Mouse (Mus musculus) heart, embryonic 12.5 days (tissue): Measurements from ENCODE around the gene Mast4. TPM values are rescaled to one million over a fixed set of nuclear protein-coding genes. Genes with fewer than 3 reads are reported as not detected.

Experiments used
- ATAC-seq: fragments of 200-750 bp; cut with Nextera tagmentation; 2 replicates; pipeline ENCODE4 v1.8.0; 2017; ENCODE audit warnings: moderate TSS enrichment, moderate library complexity; ENCODE audit not compliant: insufficient number of reproducible peaks, low FRiP score
- H3K27ac ChIP-seq: fragments of 300-500 bp; sonication (generic); 2 replicates; pipeline ENCODE4 v1.5.1; 2016; ENCODE audit warnings: mild to moderate bottlenecking, moderate library complexity; ENCODE audit not compliant: poor library complexity, severe bottlenecking
- H3K27me3 ChIP-seq: fragments of 300-500 bp; sonication (generic); replicated peaks from 2 replicates; pipeline ENCODE4 v1.6.1; 2016; ENCODE audit warnings: mild to moderate bottlenecking, moderate library complexity
- H3K36me3 ChIP-seq: fragments of 300-500 bp; sonication (generic); 2 replicates; pipeline ENCODE4 v1.6.1; 2016; ENCODE audit warnings: mild to moderate bottlenecking, moderate library complexity
- H3K4me1 ChIP-seq: fragments of 300-500 bp; sonication (generic); replicated peaks from 2 replicates; pipeline ENCODE4 v1.6.1; 2016; ENCODE audit warnings: mild to moderate bottlenecking
- H3K4me2 ChIP-seq: fragments of 300-500 bp; sonication (generic); 2 replicates; pipeline ENCODE4 v1.6.1; 2016; ENCODE audit warnings: mild to moderate bottlenecking, moderate library complexity
- H3K4me3 ChIP-seq: fragments of 300-500 bp; sonication (generic); 2 replicates; pipeline ENCODE4 v1.5.1; 2016; ENCODE audit warnings: mild to moderate bottlenecking
- H3K9ac ChIP-seq: fragments of 300-500 bp; sonication (generic); 2 replicates; pipeline ENCODE4 v1.6.1; 2016; ENCODE audit warnings: mild to moderate bottlenecking, moderate library complexity
- H3K9me3 ChIP-seq: fragments of 300-500 bp; sonication (generic); replicated peaks from 2 replicates; pipeline ENCODE4 v1.6.1; 2016; ENCODE audit warnings: mild to moderate bottlenecking, moderate library complexity
- WGBS: fragments of 180-500 bp; shearing (Covaris S2); methylation state at CpG from one replicate; pipeline ENCODE4 v1.1.7; 2016; 5-methylcytosine and 5-hydroxymethylcytosine counted together
- polyA plus RNA-seq: library from polyadenylated mRNA; unstranded; fragments of >200 nt; fragmentation: Nextera tagmentation; extraction: Ambion mirVana; gene quantifications from 2 replicates; pipeline ENCODE4 v1.2.1, GENCODE M21; 2016

The Mast4 gene
- polyA plus RNA-seq, 1 experiment from 2014 or later: 52.1 TPM

DNA sequence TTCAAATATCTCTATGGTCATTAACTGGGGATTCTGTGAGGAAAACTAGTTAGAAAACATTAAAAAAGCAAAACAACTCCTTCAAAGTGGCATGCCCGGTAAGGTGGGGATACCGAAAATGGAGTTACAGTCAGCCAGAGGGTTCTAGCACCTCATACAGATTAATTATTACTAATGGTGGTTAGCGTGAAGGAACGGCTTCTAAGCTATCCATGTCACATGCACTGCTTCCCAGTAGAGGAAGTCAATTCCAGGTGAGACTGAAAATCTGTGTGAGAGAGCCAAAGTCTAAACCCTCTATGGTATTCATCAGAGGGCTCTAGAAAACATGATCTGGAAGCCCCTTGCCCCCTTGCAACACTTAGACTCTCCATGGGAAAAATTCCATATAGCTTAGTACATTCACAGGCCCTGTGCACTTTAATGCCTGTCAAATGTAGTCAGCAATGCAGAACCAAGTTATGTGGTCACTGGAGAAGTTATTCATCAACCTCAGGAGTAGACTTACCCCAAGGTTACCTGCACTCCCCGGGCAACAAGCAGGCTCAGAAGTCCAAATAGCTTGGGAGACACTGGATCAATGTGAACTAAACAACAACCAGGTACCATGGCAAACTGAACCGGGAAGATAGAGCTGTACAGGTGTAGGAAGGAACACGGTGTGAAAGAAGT lies 96.1 kb downstream of the Mast4 start:
- Histone ChIP-seq H3K36me3 (no peaks in the 10 kb centered on the region), H3K4me1 (no peaks in the 10 kb centered on the region; the same call in 1 of the 2 replicates), H3K4me3 (no peak overlapping the region), H3K9me3 (no peaks in the 10 kb centered on the region), H3K27ac (no peak overlapping the region), H3K4me2 (no peak overlapping the region), H3K9ac (no peak overlapping the region), H3K27me3 (no peaks in the 10 kb centered on the region)
- 88% methylated on average over 7 of the region's 7 CpGs for WGBS
- ATAC-seq: no peak

DNA sequence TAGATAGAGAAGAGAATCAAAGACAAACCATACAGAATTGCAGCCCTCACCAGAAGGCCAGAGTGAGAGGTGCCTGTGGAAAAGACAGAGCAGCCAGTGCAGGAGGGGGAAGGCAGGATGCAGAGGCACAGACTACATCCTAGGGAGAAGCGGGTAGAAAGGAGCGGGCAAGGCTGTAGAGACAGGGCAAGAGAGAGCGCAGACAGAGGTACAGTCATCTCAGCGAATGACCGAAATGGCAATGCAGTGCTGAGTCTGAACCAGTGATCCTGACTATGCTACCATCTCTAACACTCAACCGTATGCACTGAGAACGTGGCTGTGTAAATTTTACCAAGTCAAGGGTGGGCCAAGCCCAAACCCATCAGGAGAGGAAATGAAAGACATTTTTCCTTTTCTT lies 102.1 kb downstream of the Mast4 start:
- WGBS: 90% methylated on average over 7 of the region's 7 CpGs
- Histone ChIP-seq H3K4me1 (no peaks in the 10 kb centered on the region), H3K9ac (no peak overlapping the region), H3K9me3 (no peaks in the 10 kb centered on the region), H3K27ac (no peak overlapping the region), H3K4me2 (no peak overlapping the region), H3K36me3 (no peaks in the 10 kb centered on the region), H3K4me3 (no peak overlapping the region), H3K27me3 (no peaks in the 10 kb centered on the region)
- no peak for ATAC-seq

GRCm38 (mm10) chr13:103229069-103229468 lies 105.2 kb downstream of the Mast4 start:
- Histone ChIP-seq H3K9me3 (no peaks in the 10 kb centered on the region), H3K36me3 (no peaks in the 10 kb centered on the region), H3K4me3 (no peak overlapping the region), H3K4me2 (no peak overlapping the region), H3K9ac (no peak overlapping the region), H3K27ac (no peak overlapping the region), H3K4me1 (peaks cover 7% of the 10 kb centered on the region), H3K27me3 (no peaks in the 10 kb centered on the region)
- 79% methylated on average over 4 of the region's 4 CpGs for WGBS
- no peak for ATAC-seq

GRCm38 (mm10) chr13:103225895-103226815 lies 108.1 kb downstream of the Mast4 start:
- H3K27ac ChIP-seq: no peak overlapping the region
- ATAC-seq: no peak
- no peaks in the 10 kb centered on the region for H3K9me3 ChIP-seq
- WGBS: 56% methylated on average over 17 of the region's 17 CpGs
- H3K4me2 ChIP-seq: no peak overlapping the region
- no peaks in the 10 kb centered on the region for H3K36me3 ChIP-seq
- H3K4me3 ChIP-seq: no peak overlapping the region
- no peaks in the 10 kb centered on the region for H3K27me3 ChIP-seq
- peaks cover 7% of the 10 kb centered on the region for H3K4me1 ChIP-seq
- no peak overlapping the region for H3K9ac ChIP-seq

- Histone ChIP-seq H3K4me1 (peaks cover 14% of the 10 kb centered on the region), H3K4me3 (no peak overlapping the region), H3K9ac (no peak overlapping the region), H3K4me2 (no peak overlapping the region), H3K36me3 (no peaks in the 10 kb centered on the region), H3K9me3 (no peaks in the 10 kb centered on the region), H3K27ac (no peak overlapping the region), H3K27me3 (no peaks in the 10 kb centered on the region)
- ATAC-seq: no peak
- 57% methylated on average over 11 of the region's 11 CpGs for WGBS
Observed at GRCm38 (mm10) chr13:103225217-103225894, 108.9 kb downstream of the Mast4 start.

GRCm38 (mm10) chr13:103220479-103221064 lies 113.7 kb downstream of the Mast4 start:
- WGBS: 19% methylated on average over 11 of the region's 11 CpGs
- H3K9me3 ChIP-seq: no peaks in the 10 kb centered on the region
- peaks cover 8% of the 10 kb centered on the region for H3K4me1 ChIP-seq
- no peaks in the 10 kb centered on the region for H3K27me3 ChIP-seq
- no peak overlapping the region for H3K9ac ChIP-seq
- H3K27ac ChIP-seq: no peak overlapping the region
- peak overlapping the region; percentile 47 for H3K4me2 ChIP-seq
- H3K36me3 ChIP-seq: no peaks in the 10 kb centered on the region
- no peak overlapping the region for H3K4me3 ChIP-seq
- ATAC-seq: no peak

GRCm38 (mm10) chr13:103219999-103220398 lies 114.3 kb downstream of the Mast4 start:
- H3K36me3 ChIP-seq: no peaks in the 10 kb centered on the region
- H3K27me3 ChIP-seq: no peaks in the 10 kb centered on the region
- H3K4me1 ChIP-seq: peaks cover 8% of the 10 kb centered on the region
- H3K4me3 ChIP-seq: no peak overlapping the region
- H3K9ac ChIP-seq: no peak overlapping the region
- no peak overlapping the region for H3K27ac ChIP-seq
- no peak for ATAC-seq
- no peaks in the 10 kb centered on the region for H3K9me3 ChIP-seq
- H3K4me2 ChIP-seq: 0 out of 2 replicates have a peak overlapping the region, but pooled peaks have one; percentile 47
- 49% methylated on average over 2 of the region's 2 CpGs for WGBS

GRCm38 (mm10) chr13:103217486-103217885 lies 116.8 kb downstream of the Mast4 start:
- H3K4me2 ChIP-seq: no peak overlapping the region
- H3K4me1 ChIP-seq: peaks cover 10% of the 10 kb centered on the region
- no peaks in the 10 kb centered on the region for H3K27me3 ChIP-seq
- H3K36me3 ChIP-seq: no peaks in the 10 kb centered on the region
- no peak overlapping the region for H3K27ac ChIP-seq
- ATAC-seq: no peak
- H3K9ac ChIP-seq: no peak overlapping the region
- 71% methylated on average over 3 of the region's 3 CpGs for WGBS
- H3K9me3 ChIP-seq: no peaks in the 10 kb centered on the region
- H3K4me3 ChIP-seq: no peak overlapping the region

DNA sequence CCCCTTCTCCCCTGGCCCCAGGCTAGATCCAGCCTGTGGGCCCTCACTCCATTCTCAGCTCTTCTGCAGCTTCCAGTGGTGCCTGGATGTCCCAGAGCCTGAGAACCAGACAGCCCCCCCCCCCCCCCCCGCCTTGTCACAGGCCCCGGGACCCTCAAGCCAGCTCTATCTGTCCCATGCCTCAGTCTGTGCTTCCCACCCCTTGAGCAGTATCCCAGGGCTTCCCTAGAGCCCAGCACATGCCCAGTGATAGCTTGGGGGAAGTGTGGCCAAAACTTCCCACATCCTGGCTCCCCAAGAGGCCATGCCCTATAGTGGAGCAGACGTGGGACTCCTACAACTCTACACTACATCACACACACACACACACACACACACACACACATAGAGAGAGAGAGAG lies 119.8 kb downstream of the Mast4 start:
- no peaks in the 10 kb centered on the region for H3K36me3 ChIP-seq
- H3K4me1 ChIP-seq: peaks cover 13% of the 10 kb centered on the region
- no peak overlapping the region for H3K9ac ChIP-seq
- H3K4me2 ChIP-seq: no peak overlapping the region
- no peak overlapping the region for H3K27ac ChIP-seq
- ATAC-seq: no peak
- 60% methylated on average over 3 of the region's 3 CpGs for WGBS
- H3K27me3 ChIP-seq: no peaks in the 10 kb centered on the region
- no peaks in the 10 kb centered on the region for H3K9me3 ChIP-seq
- no peak overlapping the region for H3K4me3 ChIP-seq

- Histone ChIP-seq H3K9ac (no peak overlapping the region), H3K36me3 (no peaks in the 10 kb centered on the region), H3K4me2 (0 out of 2 replicates have a peak overlapping the region, but pooled peaks have one; percentile 16), H3K4me3 (no peak overlapping the region), H3K4me1 (peaks cover 13% of the 10 kb centered on the region), H3K27ac (no peak overlapping the region; the same call in 1 of the 2 replicates), H3K9me3 (no peaks in the 10 kb centered on the region), H3K27me3 (no peaks in the 10 kb centered on the region)
- 56% methylated on average over 6 of the region's 6 CpGs for WGBS
- no peak for ATAC-seq
Observed at GRCm38 (mm10) chr13:103211953-103212352, 122.3 kb downstream of the Mast4 start.
